Mouse (Mus musculus): ENCODE data around the gene Pde4dip. TPM values are rescaled to one million over a fixed set of nuclear protein-coding genes. Genes with fewer than 3 reads are reported as not detected.

Gene Pde4dip
- polyA plus RNA-seq, 1 experiment from 2014 or later = 18.0 TPM

GRCm38 (mm10) chr3:97667093-97667675 is 221.3 kb downstream of the Pde4dip start:
- no peaks in the 10 kb centered on the region for H3K27me3 ChIP-seq (ENCODE audit: insufficient read depth, low read length)
- no peaks in the 10 kb centered on the region for H3K9me3 ChIP-seq (replicated peaks; ENCODE audit: low read length)
- no peak for TF ChIP-seq CTCF (IDR thresholded peaks at IDR 0.05; ENCODE audit: low read depth)
- no peak overlapping the region for H3K4me2 ChIP-seq (ENCODE audit: low read length)
- H3K36me3 ChIP-seq (ENCODE audit: insufficient read depth, low read length) = peaks cover 36% of the 10 kb centered on the region
- ATAC-seq (replicated peaks; ENCODE audit: low FRiP score, low read depth) = no peak
- no peaks in the 10 kb centered on the region for H3K4me1 ChIP-seq (replicated peaks; ENCODE audit: insufficient read depth, low read length)
- H3K4me3 ChIP-seq (replicated peaks; ENCODE audit: low read depth, low read length) = no peak overlapping the region
- WGBS = 76% methylated on average over 14 of the region's 14 CpGs
- no peak overlapping the region for H3K27ac ChIP-seq
- no peak for DNase-seq (ENCODE audit: low spot score)
- H3K9ac ChIP-seq (ENCODE audit: low read depth, low read length) = no peak overlapping the region

- H3K4me3 ChIP-seq (replicated peaks; ENCODE audit: low read depth, low read length) = no peak overlapping the region
- no peak overlapping the region for H3K4me2 ChIP-seq (ENCODE audit: low read length)
- ATAC-seq (replicated peaks; ENCODE audit: low FRiP score, low read depth) = no peak
- H3K36me3 ChIP-seq (ENCODE audit: insufficient read depth, low read length) = peaks cover 33% of the 10 kb centered on the region
- 68% methylated on average over 8 of the region's 8 CpGs for WGBS
- H3K4me1 ChIP-seq (replicated peaks; ENCODE audit: insufficient read depth, low read length) = no peaks in the 10 kb centered on the region
- H3K9me3 ChIP-seq (replicated peaks; ENCODE audit: low read length) = no peaks in the 10 kb centered on the region
- H3K27ac ChIP-seq = no peak overlapping the region
- H3K9ac ChIP-seq (ENCODE audit: low read depth, low read length) = no peak overlapping the region
- no peak for DNase-seq (ENCODE audit: low spot score)
- no peaks in the 10 kb centered on the region for H3K27me3 ChIP-seq (ENCODE audit: insufficient read depth, low read length)
- TF ChIP-seq CTCF (IDR thresholded peaks at IDR 0.05; ENCODE audit: low read depth) = no peak
These were observed 222.4 kb downstream of the Pde4dip start for GRCm38 (mm10) chr3:97666154-97666553.

GRCm38 (mm10) chr3:97665525-97665924 is 223.0 kb downstream of the Pde4dip start:
- Histone ChIP-seq H3K27me3 (ENCODE audit: insufficient read depth, low read length) (no peaks in the 10 kb centered on the region), H3K4me1 (replicated peaks; ENCODE audit: insufficient read depth, low read length) (no peaks in the 10 kb centered on the region), H3K4me3 (replicated peaks; ENCODE audit: low read depth, low read length) (no peak overlapping the region), H3K9ac (ENCODE audit: low read depth, low read length) (no peak overlapping the region), H3K27ac (no peak overlapping the region), H3K36me3 (ENCODE audit: insufficient read depth, low read length) (peaks cover 32% of the 10 kb centered on the region), H3K9me3 (replicated peaks; ENCODE audit: low read length) (no peaks in the 10 kb centered on the region), H3K4me2 (ENCODE audit: low read length) (no peak overlapping the region)
- ATAC-seq (replicated peaks; ENCODE audit: low FRiP score, low read depth) (no peak), DNase-seq (ENCODE audit: low spot score) (no peak)
- WGBS = 87% methylated on average over 9 of the region's 9 CpGs
- TF ChIP-seq CTCF (IDR thresholded peaks at IDR 0.05; ENCODE audit: low read depth) = no peak

- 70% methylated on average over 8 of the region's 8 CpGs for WGBS
- H3K36me3 ChIP-seq (ENCODE audit: insufficient read depth, low read length) = peaks cover 12% of the 10 kb centered on the region
- 0 out of 2 replicates have a peak, but pooled peaks cover 10% of the 10 kb centered on the region for H3K4me1 ChIP-seq (replicated peaks; ENCODE audit: insufficient read depth, low read length)
- ATAC-seq (replicated peaks; ENCODE audit: low FRiP score, low read depth) = no peak
- no peak overlapping the region for H3K27ac ChIP-seq
- H3K4me2 ChIP-seq (ENCODE audit: low read length) = no peak overlapping the region
- DNase-seq (ENCODE audit: low spot score) = no peak
- TF ChIP-seq CTCF (IDR thresholded peaks at IDR 0.05; ENCODE audit: low read depth) = no peak
- H3K9ac ChIP-seq (ENCODE audit: low read depth, low read length) = no peak overlapping the region
- no peaks in the 10 kb centered on the region for H3K27me3 ChIP-seq (ENCODE audit: insufficient read depth, low read length)
- no peak overlapping the region for H3K4me3 ChIP-seq (replicated peaks; ENCODE audit: low read depth, low read length)
- H3K9me3 ChIP-seq (replicated peaks; ENCODE audit: low read length) = no peaks in the 10 kb centered on the region
These were observed 227.3 kb downstream of the Pde4dip start for GRCm38 (mm10) chr3:97661206-97661605.

- Histone ChIP-seq H3K4me2 (ENCODE audit: low read length) (no peak overlapping the region), H3K9ac (ENCODE audit: low read depth, low read length) (no peak overlapping the region), H3K36me3 (ENCODE audit: insufficient read depth, low read length) (peaks cover 8% of the 10 kb centered on the region; the same call in 1 of the 2 replicates), H3K4me3 (replicated peaks; ENCODE audit: low read depth, low read length) (no peak overlapping the region), H3K27me3 (ENCODE audit: insufficient read depth, low read length) (no peaks in the 10 kb centered on the region), H3K27ac (no peak overlapping the region), H3K4me1 (replicated peaks; ENCODE audit: insufficient read depth, low read length) (0 out of 2 replicates have a peak, but pooled peaks cover 10% of the 10 kb centered on the region), H3K9me3 (replicated peaks; ENCODE audit: low read length) (no peaks in the 10 kb centered on the region)
- ATAC-seq (replicated peaks; ENCODE audit: low FRiP score, low read depth) (no peak), DNase-seq (ENCODE audit: low spot score) (no peak)
- no peak for TF ChIP-seq CTCF (IDR thresholded peaks at IDR 0.05; ENCODE audit: low read depth)
- WGBS = 86% methylated on average over 7 of the region's 7 CpGs
These were observed 228.8 kb downstream of the Pde4dip start for GRCm38 (mm10) chr3:97659746-97660145.

GRCm38 (mm10) chr3:97658426-97659193 is 229.9 kb downstream of the Pde4dip start:
- H3K9me3 ChIP-seq (replicated peaks; ENCODE audit: low read length) = no peaks in the 10 kb centered on the region
- peak overlapping the region; percentile 90 for H3K4me2 ChIP-seq (ENCODE audit: low read length)
- peak overlapping the region; percentile 91 for H3K4me3 ChIP-seq (replicated peaks; ENCODE audit: low read depth, low read length)
- under 1% methylated on average over 44 of the region's 50 CpGs for WGBS
- no peak for TF ChIP-seq CTCF (IDR thresholded peaks at IDR 0.05; ENCODE audit: low read depth)
- no peaks in the 10 kb centered on the region for H3K27me3 ChIP-seq (ENCODE audit: insufficient read depth, low read length)
- ATAC-seq (replicated peaks; ENCODE audit: low FRiP score, low read depth) (peak; percentile 67; the same call in 1 of the 2 replicates), DNase-seq (ENCODE audit: low spot score) (peak; percentile 54)
- H3K36me3 ChIP-seq (ENCODE audit: insufficient read depth, low read length) = no peaks in the 10 kb centered on the region
- 0 out of 2 replicates have a peak, but pooled peaks cover 10% of the 10 kb centered on the region for H3K4me1 ChIP-seq (replicated peaks; ENCODE audit: insufficient read depth, low read length)
- H3K27ac ChIP-seq = peak overlapping the region; percentile 36; the same call in 1 of the 2 replicates
- peak overlapping the region; percentile 70 for H3K9ac ChIP-seq (ENCODE audit: low read depth, low read length)
